ENCODE assay signal across 8 mouse cellular contexts in the genomic region with DNA sequence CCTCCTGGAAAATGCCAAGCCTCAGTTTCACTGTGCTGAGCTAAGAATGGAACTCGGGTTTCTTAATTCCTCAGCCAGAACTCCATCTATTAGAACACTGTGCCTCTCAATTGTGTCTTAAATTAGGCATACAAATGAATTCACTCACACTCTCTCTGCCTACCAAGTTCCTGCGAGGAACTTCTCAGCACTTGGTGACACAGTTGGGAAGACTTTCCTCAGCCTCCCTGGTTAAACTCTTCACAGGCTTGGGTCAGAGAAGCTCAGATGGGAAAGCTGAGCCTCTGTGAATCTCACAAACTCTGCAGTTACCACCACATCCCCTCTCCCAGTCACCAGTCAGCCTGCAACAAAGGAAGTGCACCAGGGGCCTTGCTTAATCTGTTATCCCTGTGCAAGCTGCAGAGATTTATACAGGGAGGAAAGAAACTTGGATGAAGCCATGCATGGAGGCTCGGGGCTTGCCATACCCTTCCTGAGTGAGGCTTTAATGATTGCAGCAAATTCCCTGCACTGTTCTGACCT.
A peak's percentile ranks its signal among the peaks of the same experiment; 100 is the strongest.
DNase-seq lines count a peak whose midpoint lies in the region; ATAC-seq and TF ChIP-seq lines count a peak whose summit lies in the region.

No protein-coding gene starts in this region.

- ATAC-seq in heart, embryonic 12.5 days (ENCODE audit: insufficient number of reproducible peaks, low FRiP score): no peak
- ATAC-seq in midbrain, embryonic 15.5 days (replicated peaks): 0 out of 2 replicates have a peak, but pooled peaks have one; percentile 56
- ATAC-seq in midbrain, postnatal 0 days (ENCODE audit: low FRiP score): no peak
- ATAC-seq in forebrain, postnatal 0 days: peak; percentile 82

- no peak overlapping the region for H3K4me2 ChIP-seq in heart, embryonic 12.5 days
- H3K4me2 ChIP-seq in midbrain, embryonic 15.5 days: no peak overlapping the region
- no peak overlapping the region for H3K4me2 ChIP-seq in midbrain, postnatal 0 days (ENCODE audit: low read depth, low read length, poor library complexity, severe bottlenecking)
- H3K4me2 ChIP-seq in forebrain, postnatal 0 days (ENCODE audit: low read depth): no peak overlapping the region

- intact Hi-C loops in gastrocnemius, adult 2 months (cut with DNase I): no loop called here

- no peak for TF ChIP-seq CTCF in midbrain, postnatal 0 days (IDR thresholded peaks at IDR 0.05)
- TF ChIP-seq CTCF in forebrain, postnatal 0 days (IDR thresholded peaks at IDR 0.05; ENCODE audit: low read depth): no peak
- no peak for TF ChIP-seq CTCF in olfactory bulb, adult 2 months (IDR thresholded peaks at IDR 0.05; ENCODE audit: insufficient read depth, low read depth, low read length)
- no peak for TF ChIP-seq CTCF in gastrocnemius, adult 2 months (IDR thresholded peaks at IDR 0.05)

- no peak for TF ChIP-seq POLR2A in olfactory bulb, adult 2 months (IDR thresholded peaks at IDR 0.05; ENCODE audit: insufficient read depth, low read depth, low read length)

- no peaks in the 10 kb centered on the region for H3K9me3 ChIP-seq in heart, embryonic 12.5 days (replicated peaks)
- H3K9me3 ChIP-seq in midbrain, embryonic 15.5 days: no peaks in the 10 kb centered on the region
- no peaks in the 10 kb centered on the region for H3K9me3 ChIP-seq in midbrain, postnatal 0 days (ENCODE audit: low read length)
- no peaks in the 10 kb centered on the region for H3K9me3 ChIP-seq in forebrain, postnatal 0 days (ENCODE audit: low read length)

- peaks cover 36% of the 10 kb centered on the region for H3K4me1 ChIP-seq in heart, embryonic 12.5 days (replicated peaks)
- H3K4me1 ChIP-seq in midbrain, embryonic 15.5 days: peaks cover 7% of the 10 kb centered on the region
- no peaks in the 10 kb centered on the region for H3K4me1 ChIP-seq in midbrain, postnatal 0 days (ENCODE audit: insufficient read depth, low read length)
- peaks cover 18% of the 10 kb centered on the region for H3K4me1 ChIP-seq in forebrain, postnatal 0 days (ENCODE audit: insufficient read depth)
- H3K4me1 ChIP-seq in olfactory bulb, adult 2 months (ENCODE audit: control insufficient read depth, insufficient read depth, low read length): peaks cover 10% of the 10 kb centered on the region; the same call in 1 of the 2 replicates

- no peaks in the 10 kb centered on the region for H3K36me3 ChIP-seq in heart, embryonic 12.5 days
- H3K36me3 ChIP-seq in midbrain, embryonic 15.5 days (replicated peaks): no peaks in the 10 kb centered on the region
- H3K36me3 ChIP-seq in midbrain, postnatal 0 days (ENCODE audit: insufficient read depth, low read length): no peaks in the 10 kb centered on the region
- no peaks in the 10 kb centered on the region for H3K36me3 ChIP-seq in forebrain, postnatal 0 days (ENCODE audit: insufficient read depth)

- H3K9ac ChIP-seq in heart, embryonic 12.5 days: no peak overlapping the region
- H3K9ac ChIP-seq in midbrain, embryonic 15.5 days: no peak overlapping the region
- no peak overlapping the region for H3K9ac ChIP-seq in midbrain, postnatal 0 days (replicated peaks; ENCODE audit: low read length, poor library complexity, severe bottlenecking)
- no peak overlapping the region for H3K9ac ChIP-seq in forebrain, postnatal 0 days

- no peak for DNase-seq in heart, adult 8-10 months (ENCODE audit: low spot score)
- no peak for DNase-seq in midbrain, postnatal 0 days (ENCODE audit: low spot score)
- peak; percentile 68 for DNase-seq in forebrain, postnatal 0 days
- DNase-seq in gastrocnemius, adult 2 months: no peak
- no peak for DNase-seq in urinary bladder, adult 2 months (ENCODE audit: low spot score)

- H3K27ac ChIP-seq in heart, embryonic 12.5 days (ENCODE audit: poor library complexity, severe bottlenecking): 0 out of 2 replicates have a peak overlapping the region, but pooled peaks have one; percentile 22
- H3K27ac ChIP-seq in midbrain, embryonic 15.5 days: 0 out of 2 replicates have a peak overlapping the region, but pooled peaks have one; percentile 9
- H3K27ac ChIP-seq in midbrain, postnatal 0 days (ENCODE audit: low read depth, low read length): no peak overlapping the region; the same call in none of the 2 replicates
- peak overlapping the region; percentile 78 for H3K27ac ChIP-seq in forebrain, postnatal 0 days (ENCODE audit: low read depth, low read length)
- H3K27ac ChIP-seq in olfactory bulb, adult 2 months (ENCODE audit: insufficient read depth, low read depth, low read length): peak overlapping the region; percentile 53; the same call in 1 of the 2 replicates
- no peak overlapping the region for H3K27ac ChIP-seq in gastrocnemius, adult 2 months

- WGBS in heart, embryonic 12.5 days: 48% methylated on average over 3 of the region's 3 CpGs
- 26% methylated on average over 3 of the region's 3 CpGs for WGBS in midbrain, embryonic 15.5 days
- 29% methylated on average over 3 of the region's 3 CpGs for WGBS in midbrain, postnatal 0 days
- WGBS in forebrain, postnatal 0 days: 12% methylated on average over 3 of the region's 3 CpGs
- 43% methylated on average over 3 of the region's 3 CpGs for WGBS in olfactory bulb, adult 2 months

- no peak overlapping the region for H3K4me3 ChIP-seq in heart, embryonic 12.5 days
- no peak overlapping the region for H3K4me3 ChIP-seq in midbrain, embryonic 15.5 days
- no peak overlapping the region for H3K4me3 ChIP-seq in midbrain, postnatal 0 days (ENCODE audit: low read depth, low read length)
- H3K4me3 ChIP-seq in forebrain, postnatal 0 days (ENCODE audit: low read depth, low read length): no peak overlapping the region
- H3K4me3 ChIP-seq in olfactory bulb, adult 2 months (ENCODE audit: insufficient read depth, low read depth, low read length): no peak overlapping the region
- no peak overlapping the region for H3K4me3 ChIP-seq in gastrocnemius, adult 2 months

- H3K27me3 ChIP-seq in heart, embryonic 12.5 days (replicated peaks): no peaks in the 10 kb centered on the region
- H3K27me3 ChIP-seq in midbrain, embryonic 15.5 days (replicated peaks): 0 out of 2 replicates have a peak, but pooled peaks cover 2% of the 10 kb centered on the region
- no peaks in the 10 kb centered on the region for H3K27me3 ChIP-seq in midbrain, postnatal 0 days (ENCODE audit: insufficient read depth, low read length)
- H3K27me3 ChIP-seq in forebrain, postnatal 0 days (ENCODE audit: insufficient read depth, low read length): no peaks in the 10 kb centered on the region

Comparison
In these comparisons a context has a peak if more than half of its experiments do, and no peak if none do; other contexts are left out.
1. ATAC-seq: peak in midbrain, embryonic 15.5 days (single experiment) and forebrain, postnatal 0 days (single experiment); none in heart, embryonic 12.5 days (single experiment) and midbrain, postnatal 0 days (single experiment).
2. H3K27ac ChIP-seq: peak in heart, embryonic 12.5 days (single experiment), midbrain, embryonic 15.5 days (single experiment), forebrain, postnatal 0 days (single experiment) and olfactory bulb, adult 2 months (single experiment); none in midbrain, postnatal 0 days (single experiment) and gastrocnemius, adult 2 months (single experiment).